Mouse (Mus musculus) erythroid progenitor cell, adult 5-6 weeks (primary cell): ENCODE data around the gene Man1b1. TPM values are rescaled to one million over a fixed set of nuclear protein-coding genes. Genes with fewer than 3 reads are reported as not detected.
A peak's percentile ranks its signal among the peaks of the same experiment; 100 is the strongest.

Experiments
- ATAC-seq: replicated peaks from 2 replicates; pipeline ENCODE4 v1.8.0; 2016; ENCODE audit warnings: moderate number of reproducible peaks, mild to moderate bottlenecking, moderate TSS enrichment, inconsistent platforms; ENCODE audit not compliant: poor library complexity, low FRiP score, severe bottlenecking
- total RNA-seq, 2 experiments: library from RNA; stranded (forward) in 1 of 2; stranded (reverse) in 1 of 2; fragments of 150-400 nt in 1 of 2; fragments of 186-747, 209-891 nt in 1 of 2; gene quantifications; 2 replicates each; pipeline versions ENCODE4 v1.2.3 to v1.2.4; 2015 to 2017; ENCODE audit warnings: low replicate concordance in 2 of 2

Gene Man1b1
- total RNA-seq, 2 experiments from 2014 or later = 40.2 to 51.6 TPM

- ATAC-seq = 0 out of 2 replicates have a peak, but pooled peaks have one; percentile 7
These were observed 27.2 kb upstream of the Man1b1 start for GRCm38 (mm10) chr2:25304657-25305541.

GRCm38 (mm10) chr2:25305587-25306359 is 26.4 kb upstream of the Man1b1 start:
- no peak for ATAC-seq

- no peak for ATAC-seq
These were observed 22.0 kb upstream of the Man1b1 start for GRCm38 (mm10) chr2:25310180-25310579.

GRCm38 (mm10) chr2:25310969-25311368 is 21.2 kb upstream of the Man1b1 start:
- ATAC-seq = no peak

- no peak for ATAC-seq
These were observed 20.6 kb upstream of the Man1b1 start for GRCm38 (mm10) chr2:25311491-25311891.

- no peak for ATAC-seq
These were observed 13.8 kb upstream of the Man1b1 start for GRCm38 (mm10) chr2:25318119-25318966.

- no peak for ATAC-seq
These were observed 13.0 kb upstream of the Man1b1 start, which contains the start of gene Grin1 for GRCm38 (mm10) chr2:25318971-25319773. Gene Grin1, minus strand, starts transcription at chr2:25319187.

- ATAC-seq = no peak
These were observed 12.1 kb upstream of the Man1b1 start for GRCm38 (mm10) chr2:25320084-25320483.

GRCm38 (mm10) chr2:25326036-25326435 is 6.1 kb upstream of the Man1b1 start:
- ATAC-seq = no peak

- no peak for ATAC-seq
These were observed 3.7 kb upstream of the Man1b1 start for GRCm38 (mm10) chr2:25328440-25328839.

- ATAC-seq = no peak
These were observed 668 bp upstream of the Man1b1 start for GRCm38 (mm10) chr2:25331470-25331869.

- ATAC-seq = no peak
These were observed 1.4 kb downstream of the Man1b1 start for GRCm38 (mm10) chr2:25333569-25333968.

- no peak for ATAC-seq
These were observed 6.2 kb downstream of the Man1b1 start for GRCm38 (mm10) chr2:25338303-25338702.

- no peak for ATAC-seq
These were observed 16.0 kb downstream of the Man1b1 start for GRCm38 (mm10) chr2:25348162-25348561.

- ATAC-seq = no peak
These were observed 17.4 kb downstream of the Man1b1 start for GRCm38 (mm10) chr2:25349499-25349898.

GRCm38 (mm10) chr2:25350701-25351100 is 18.6 kb downstream of the Man1b1 start:
- no peak for ATAC-seq

- no peak for ATAC-seq
These were observed 22.1 kb downstream of the Man1b1 start for GRCm38 (mm10) chr2:25354211-25354610.

GRCm38 (mm10) chr2:25355419-25356066 is 23.4 kb downstream of the Man1b1 start:
- no peak for ATAC-seq
